Mouse (Mus musculus): ENCODE data around the gene Dnm3. TPM values are rescaled to one million over a fixed set of nuclear protein-coding genes. Genes with fewer than 3 reads are reported as not detected.

Gene Dnm3
- polyA plus RNA-seq, 1 experiment = 3.0 TPM

- no peak overlapping the region for H3K4me3 ChIP-seq (ENCODE audit: insufficient read depth, low read depth, low read length)
- H3K27ac ChIP-seq (replicated peaks; ENCODE audit: low read depth, low read length) = no peak overlapping the region
- peaks cover 3% of the 10 kb centered on the region; the same call in 1 of the 2 replicates for H3K4me1 ChIP-seq (ENCODE audit: control insufficient read depth, insufficient read depth, insufficient read length, low read length)
These were observed 377.6 kb downstream of the Dnm3 start for GRCm38 (mm10) chr1:162100033-162100820.

- no peak overlapping the region for H3K27ac ChIP-seq (replicated peaks; ENCODE audit: low read depth, low read length)
- H3K4me1 ChIP-seq (ENCODE audit: control insufficient read depth, insufficient read depth, insufficient read length, low read length) = peaks cover 3% of the 10 kb centered on the region; the same call in 1 of the 2 replicates
- no peak overlapping the region for H3K4me3 ChIP-seq (ENCODE audit: insufficient read depth, low read depth, low read length)
These were observed 378.6 kb downstream of the Dnm3 start for GRCm38 (mm10) chr1:162099203-162099602.

- 0 out of 2 replicates have a peak overlapping the region, but pooled peaks have one; percentile 13 for H3K27ac ChIP-seq (replicated peaks; ENCODE audit: low read depth, low read length)
- H3K4me3 ChIP-seq (ENCODE audit: insufficient read depth, low read depth, low read length) = no peak overlapping the region
- H3K4me1 ChIP-seq (ENCODE audit: control insufficient read depth, insufficient read depth, insufficient read length, low read length) = no peaks in the 10 kb centered on the region
These were observed 383.1 kb downstream of the Dnm3 start for GRCm38 (mm10) chr1:162094523-162095272.

GRCm38 (mm10) chr1:162093806-162094522 is 383.9 kb downstream of the Dnm3 start:
- Histone ChIP-seq H3K4me3 (ENCODE audit: insufficient read depth, low read depth, low read length) (no peak overlapping the region), H3K27ac (replicated peaks; ENCODE audit: low read depth, low read length) (peak overlapping the region; percentile 13; the same call in 1 of the 2 replicates), H3K4me1 (ENCODE audit: control insufficient read depth, insufficient read depth, insufficient read length, low read length) (no peaks in the 10 kb centered on the region)

DNA sequence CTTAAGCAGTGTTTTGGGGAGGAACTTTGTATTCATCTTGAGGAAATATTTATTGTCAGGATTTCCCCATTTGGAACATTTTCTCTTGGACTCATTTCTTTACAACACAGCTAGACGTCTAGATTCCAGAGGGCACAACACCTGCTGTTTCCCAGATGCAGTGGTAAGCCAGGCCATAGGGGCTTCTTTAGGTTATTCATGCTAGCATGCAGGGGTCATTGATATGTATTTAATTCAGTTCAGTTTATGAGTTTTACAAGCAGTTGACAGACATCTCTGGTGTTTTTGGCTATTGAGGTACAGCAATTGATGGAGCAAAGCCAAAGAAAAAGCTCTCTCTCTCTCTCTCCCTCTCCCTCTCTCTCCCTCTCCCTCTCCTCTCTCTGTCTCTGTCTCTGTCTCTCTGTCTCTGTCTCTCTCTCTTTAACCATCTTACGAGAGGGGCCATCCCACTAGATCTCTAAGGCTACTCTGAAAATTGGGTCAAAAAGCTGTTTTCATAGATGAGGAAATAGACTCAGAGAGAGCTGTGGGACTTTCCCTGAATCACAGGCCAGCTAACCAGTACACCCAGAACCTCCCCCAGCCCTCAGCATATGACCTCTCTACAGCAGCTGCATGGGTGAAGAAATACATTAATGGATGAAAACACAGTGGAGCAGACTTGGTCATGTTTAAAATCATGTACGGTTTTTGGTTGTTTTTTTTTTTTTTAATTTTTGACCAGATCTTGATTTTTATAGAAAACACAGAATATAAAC is 384.8 kb downstream of the Dnm3 start:
- Histone ChIP-seq H3K4me3 (ENCODE audit: insufficient read depth, low read depth, low read length) (no peak overlapping the region), H3K27ac (replicated peaks; ENCODE audit: low read depth, low read length) (no peak overlapping the region), H3K4me1 (ENCODE audit: control insufficient read depth, insufficient read depth, insufficient read length, low read length) (no peaks in the 10 kb centered on the region)

DNA sequence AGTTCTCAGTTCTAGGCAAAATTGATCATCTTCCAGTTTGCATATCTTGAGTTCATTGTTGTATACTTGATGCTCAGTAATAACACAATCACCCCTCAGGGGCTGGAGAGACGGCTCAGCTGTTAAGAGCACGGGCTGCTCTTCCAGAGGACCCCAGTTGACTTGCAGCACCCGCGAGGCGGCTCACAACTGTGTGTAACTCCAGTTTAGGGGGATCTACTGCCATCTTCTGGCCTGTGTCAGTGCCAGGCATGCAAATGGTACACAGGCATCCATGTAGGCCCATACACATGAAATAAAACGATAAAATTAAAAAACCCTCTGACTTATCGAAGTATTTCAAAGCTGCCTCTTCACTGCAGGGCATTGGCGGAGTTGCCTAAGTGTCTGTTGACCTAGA is 385.4 kb downstream of the Dnm3 start:
- no peaks in the 10 kb centered on the region for H3K4me1 ChIP-seq (ENCODE audit: control insufficient read depth, insufficient read depth, insufficient read length, low read length)
- H3K27ac ChIP-seq (replicated peaks; ENCODE audit: low read depth, low read length) = no peak overlapping the region
- H3K4me3 ChIP-seq (ENCODE audit: insufficient read depth, low read depth, low read length) = no peak overlapping the region

- Histone ChIP-seq H3K4me3 (ENCODE audit: insufficient read depth, low read depth, low read length) (no peak overlapping the region), H3K4me1 (ENCODE audit: control insufficient read depth, insufficient read depth, insufficient read length, low read length) (peaks cover 6% of the 10 kb centered on the region; the same call in 1 of the 2 replicates), H3K27ac (replicated peaks; ENCODE audit: low read depth, low read length) (no peak overlapping the region)
These were observed 393.9 kb downstream of the Dnm3 start for GRCm38 (mm10) chr1:162083886-162084478.

DNA sequence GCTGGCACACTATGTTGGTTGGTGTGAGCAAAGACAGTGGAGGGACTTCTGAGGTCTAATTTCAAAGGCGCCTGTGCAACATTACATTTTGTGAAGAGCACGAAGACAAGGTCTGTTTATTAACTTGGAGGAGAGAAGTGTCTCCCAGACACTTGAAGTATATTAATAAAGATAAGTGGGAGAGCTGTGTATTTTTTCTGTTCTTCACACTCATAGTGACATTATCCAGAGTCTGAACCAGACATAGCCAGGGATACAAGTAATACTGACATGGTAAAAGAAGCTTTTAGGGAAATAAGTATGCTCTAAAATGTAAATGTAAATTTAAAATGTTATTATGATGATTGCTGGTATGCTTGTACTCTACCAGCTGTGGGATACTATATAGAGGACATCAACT is 394.5 kb downstream of the Dnm3 start:
- Histone ChIP-seq H3K4me1 (ENCODE audit: control insufficient read depth, insufficient read depth, insufficient read length, low read length) (peaks cover 6% of the 10 kb centered on the region; the same call in 1 of the 2 replicates), H3K4me3 (ENCODE audit: insufficient read depth, low read depth, low read length) (no peak overlapping the region), H3K27ac (replicated peaks; ENCODE audit: low read depth, low read length) (no peak overlapping the region)

DNA sequence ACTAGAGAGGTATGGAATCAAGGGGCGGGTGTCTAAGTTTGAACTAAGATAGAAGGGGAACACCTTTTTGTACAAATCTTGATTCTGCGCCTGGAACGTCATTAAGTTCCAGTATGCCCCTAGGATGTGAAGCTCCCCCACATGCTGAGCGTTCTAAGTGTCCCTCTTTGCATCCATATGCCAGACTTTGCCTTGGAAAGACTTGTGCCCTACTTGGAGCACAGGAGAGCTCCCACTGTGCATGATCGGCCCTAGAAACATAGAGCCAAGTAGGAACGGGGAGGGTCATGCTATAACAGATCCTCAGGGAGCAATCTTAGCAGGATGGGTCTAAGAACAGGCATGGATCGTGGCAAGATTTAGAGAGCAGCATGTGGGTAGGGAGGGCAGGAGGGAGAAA is 395.1 kb downstream of the Dnm3 start:
- Histone ChIP-seq H3K4me1 (ENCODE audit: control insufficient read depth, insufficient read depth, insufficient read length, low read length) (peaks cover 6% of the 10 kb centered on the region; the same call in 1 of the 2 replicates), H3K4me3 (ENCODE audit: insufficient read depth, low read depth, low read length) (no peak overlapping the region), H3K27ac (replicated peaks; ENCODE audit: low read depth, low read length) (no peak overlapping the region)

DNA sequence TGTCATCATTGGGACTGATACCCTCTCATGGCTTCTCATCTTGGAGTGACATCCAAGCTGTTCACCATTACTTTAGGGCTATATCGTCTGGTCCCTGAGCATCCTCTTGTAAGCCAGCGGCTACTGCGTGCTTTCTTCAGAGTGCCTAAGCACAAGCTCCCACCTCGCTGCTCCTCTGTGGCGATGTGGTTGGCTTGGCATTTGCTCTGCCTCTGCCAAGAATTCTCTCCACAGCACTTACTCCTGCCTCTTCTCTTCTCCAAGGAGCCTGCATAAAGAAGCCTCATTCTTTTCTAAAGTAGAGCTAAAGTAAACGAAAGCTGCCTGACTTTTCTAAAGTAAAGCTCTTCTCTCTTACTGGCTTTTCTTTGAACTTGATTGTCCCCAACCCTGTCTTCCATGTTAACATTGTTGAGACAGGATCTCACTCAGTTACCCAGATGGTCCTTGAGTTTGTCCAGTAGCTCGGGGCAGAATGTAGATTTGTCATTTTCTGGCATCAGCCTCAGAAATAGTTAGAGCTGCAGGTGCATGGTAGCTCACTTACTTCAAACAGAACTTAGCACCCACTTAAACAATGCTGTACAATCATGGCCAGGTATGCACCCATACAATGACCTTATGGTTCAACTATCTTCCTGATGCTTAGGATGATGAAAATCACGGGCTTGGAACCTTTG is 396.0 kb downstream of the Dnm3 start:
- Histone ChIP-seq H3K4me3 (ENCODE audit: insufficient read depth, low read depth, low read length) (no peak overlapping the region), H3K27ac (replicated peaks; ENCODE audit: low read depth, low read length) (no peak overlapping the region), H3K4me1 (ENCODE audit: control insufficient read depth, insufficient read depth, insufficient read length, low read length) (peaks cover 6% of the 10 kb centered on the region; the same call in 1 of the 2 replicates)

GRCm38 (mm10) chr1:162079989-162080388 is 397.8 kb downstream of the Dnm3 start:
- no peak overlapping the region for H3K27ac ChIP-seq (replicated peaks; ENCODE audit: low read depth, low read length)
- peaks cover 6% of the 10 kb centered on the region; the same call in 1 of the 2 replicates for H3K4me1 ChIP-seq (ENCODE audit: control insufficient read depth, insufficient read depth, insufficient read length, low read length)
- H3K4me3 ChIP-seq (ENCODE audit: insufficient read depth, low read depth, low read length) = no peak overlapping the region

DNA sequence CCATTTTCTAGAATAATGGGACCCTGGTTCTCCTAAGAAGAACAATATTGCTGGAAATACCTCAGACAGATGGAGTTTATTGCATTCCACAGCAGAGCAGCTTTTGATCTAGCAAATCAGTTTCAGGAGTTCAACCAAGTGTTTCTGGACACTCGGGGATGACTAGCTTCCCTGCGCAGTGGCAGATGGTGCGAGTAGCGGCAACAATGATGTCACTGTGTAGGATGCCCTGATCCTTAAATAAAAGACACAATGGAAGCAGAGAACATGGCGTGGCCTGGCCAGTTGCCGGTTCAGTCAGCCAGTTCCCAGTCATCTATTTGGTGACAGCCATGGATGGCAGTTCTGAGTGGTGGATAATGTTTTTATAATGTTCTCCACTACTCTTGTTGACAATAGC is 400.4 kb downstream of the Dnm3 start:
- Histone ChIP-seq H3K4me3 (ENCODE audit: insufficient read depth, low read depth, low read length) (no peak overlapping the region), H3K4me1 (ENCODE audit: control insufficient read depth, insufficient read depth, insufficient read length, low read length) (peaks cover 4% of the 10 kb centered on the region; the same call in 1 of the 2 replicates), H3K27ac (replicated peaks; ENCODE audit: low read depth, low read length) (no peak overlapping the region)

- Histone ChIP-seq H3K27ac (replicated peaks; ENCODE audit: low read depth, low read length) (no peak overlapping the region), H3K4me3 (ENCODE audit: insufficient read depth, low read depth, low read length) (no peak overlapping the region), H3K4me1 (ENCODE audit: control insufficient read depth, insufficient read depth, insufficient read length, low read length) (peaks cover 2% of the 10 kb centered on the region; the same call in 1 of the 2 replicates)
These were observed 401.2 kb downstream of the Dnm3 start for GRCm38 (mm10) chr1:162076581-162077001.

DNA sequence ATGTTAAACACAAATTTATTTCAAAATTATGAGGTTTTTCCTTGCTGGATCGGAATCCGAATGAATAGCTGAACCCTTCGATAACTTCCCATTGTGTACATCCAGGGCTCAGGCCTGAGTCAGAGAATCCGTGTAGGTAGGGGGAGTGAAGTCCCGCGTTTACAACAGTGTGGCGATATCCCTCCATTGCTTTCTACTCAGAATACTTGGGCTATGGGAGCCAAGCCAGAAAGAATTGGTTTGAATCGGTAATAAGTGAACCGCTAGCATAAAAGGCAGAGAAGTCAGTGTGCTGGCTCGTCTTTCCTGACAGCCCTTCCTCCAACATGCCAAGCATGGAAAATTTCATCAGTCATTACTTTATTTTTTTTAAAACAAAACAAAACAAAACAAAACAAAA is 402.0 kb downstream of the Dnm3 start:
- Histone ChIP-seq H3K27ac (replicated peaks; ENCODE audit: low read depth, low read length) (no peak overlapping the region), H3K4me1 (ENCODE audit: control insufficient read depth, insufficient read depth, insufficient read length, low read length) (no peaks in the 10 kb centered on the region), H3K4me3 (ENCODE audit: insufficient read depth, low read depth, low read length) (no peak overlapping the region)
